Mouse (Mus musculus) T-helper 2 cell (primary cell): ENCODE results near the gene Pxdn.

Source experiments
- in situ Hi-C: fragments of 300-600 bp; cut with MboI, MseI; formaldehyde crosslinking; loops from one replicate; pipeline ENCODE4 v1.15.1; 2025; ENCODE audit warnings: high pct_unique_total_duplicates

The Pxdn gene

DNA sequence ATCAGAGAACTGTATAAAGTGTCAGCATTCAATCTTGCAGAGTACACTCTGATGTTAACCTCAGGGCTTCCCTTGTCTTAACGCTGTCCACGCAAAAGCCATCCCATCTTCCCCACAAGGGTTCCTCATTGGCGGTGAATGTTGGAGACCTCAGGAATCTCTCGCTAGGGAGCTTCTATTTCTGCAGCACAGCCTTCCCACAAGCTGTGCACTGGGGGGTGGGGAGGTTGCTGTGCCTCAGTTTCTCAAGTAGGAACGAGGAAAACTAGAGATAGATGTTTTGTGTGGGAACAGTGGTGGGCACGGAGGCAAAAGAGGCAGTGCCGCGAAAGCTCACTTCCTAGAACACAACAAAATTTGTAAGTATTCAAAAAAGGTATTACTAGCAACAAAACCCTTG lies at the start of gene Pxdn:
Gene Pxdn, plus strand, starts transcription at position 301 of the 400 bp plus-strand sequence.
- in situ Hi-C loops = no loop called here

- in situ Hi-C loops = no loop called here
These were observed 42.7 kb upstream of the Pxdn start for GRCm38 (mm10) chr12:29894669-29895068.

GRCm38 (mm10) chr12:29897533-29898085 lies 39.8 kb upstream of the Pxdn start:
- in situ Hi-C loops = no loop called here

DNA sequence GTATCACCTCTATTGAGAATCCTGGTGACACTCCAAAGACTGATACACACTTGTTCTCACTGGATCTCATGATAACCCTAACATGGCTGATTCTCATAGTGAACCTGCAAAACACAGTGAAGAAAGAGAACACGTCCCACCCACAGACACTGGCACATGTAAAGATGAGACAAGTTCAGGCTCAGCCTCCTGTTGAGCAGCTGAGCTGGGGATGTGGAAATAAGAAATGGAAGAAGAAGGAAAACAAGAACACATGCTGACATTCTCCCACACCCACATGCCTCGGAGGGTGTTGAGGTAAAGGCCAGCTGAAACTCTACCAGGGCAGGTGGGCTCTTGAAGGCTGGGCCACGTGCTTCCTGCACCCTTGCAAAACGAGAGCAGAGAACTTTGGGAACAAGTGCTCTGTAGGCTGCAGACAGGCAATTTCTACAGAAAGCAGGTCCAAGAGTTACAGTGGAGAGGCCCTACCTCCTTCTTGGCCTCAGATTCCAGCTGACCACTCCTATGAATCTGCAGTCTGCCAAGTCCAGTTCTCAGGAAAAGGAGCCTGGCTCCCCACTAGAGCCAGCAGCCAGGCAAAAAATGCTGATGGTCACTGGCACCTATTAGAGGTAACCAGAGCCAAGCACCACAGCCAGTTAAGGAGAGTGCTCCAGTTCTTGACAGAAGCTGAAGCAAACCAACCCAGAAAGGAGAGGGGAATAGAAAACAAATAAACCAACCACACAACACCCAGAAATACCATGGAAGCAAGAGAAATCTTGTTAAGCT lies 33.1 kb upstream of the Pxdn start:
- in situ Hi-C loops = loop anchor here (25.0 kb wide), 1 partner anchor 1317 kb away; the partner anchor contains the start of gene Allc

- in situ Hi-C loops = loop anchor here (25.0 kb wide), 1 partner anchor 1320 kb away; the partner anchor contains the start of gene Allc
These were observed 30.4 kb upstream of the Pxdn start for GRCm38 (mm10) chr12:29907056-29907455.

GRCm38 (mm10) chr12:29916139-29916538 lies 21.3 kb upstream of the Pxdn start:
- in situ Hi-C loops = loop anchor here (25.0 kb wide), 1 partner anchor 1329 kb away; the partner anchor contains the start of gene Allc

DNA sequence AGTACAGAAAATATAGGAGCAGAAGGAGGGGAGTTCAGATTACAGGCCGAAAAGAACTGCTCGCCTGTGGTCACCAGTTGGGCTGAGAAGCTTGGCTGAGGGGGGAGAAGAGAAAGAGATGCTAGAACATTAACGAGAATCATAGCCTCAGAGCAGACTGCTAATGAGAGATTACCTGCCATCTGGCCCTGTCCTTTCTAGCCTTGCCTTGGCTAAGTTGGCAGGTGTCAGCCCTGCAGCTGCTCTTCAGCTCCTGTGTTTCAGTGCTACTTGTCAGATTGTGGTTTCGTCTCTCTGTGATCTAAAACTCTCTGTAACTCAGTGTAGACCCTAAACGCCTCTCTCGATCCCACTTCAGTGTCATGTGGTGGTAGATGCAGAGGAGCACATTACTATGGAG lies 20.6 kb upstream of the Pxdn start:
- in situ Hi-C loops = loop anchor here (25.0 kb wide), 1 partner anchor 1330 kb away; the partner anchor contains the start of gene Allc

DNA sequence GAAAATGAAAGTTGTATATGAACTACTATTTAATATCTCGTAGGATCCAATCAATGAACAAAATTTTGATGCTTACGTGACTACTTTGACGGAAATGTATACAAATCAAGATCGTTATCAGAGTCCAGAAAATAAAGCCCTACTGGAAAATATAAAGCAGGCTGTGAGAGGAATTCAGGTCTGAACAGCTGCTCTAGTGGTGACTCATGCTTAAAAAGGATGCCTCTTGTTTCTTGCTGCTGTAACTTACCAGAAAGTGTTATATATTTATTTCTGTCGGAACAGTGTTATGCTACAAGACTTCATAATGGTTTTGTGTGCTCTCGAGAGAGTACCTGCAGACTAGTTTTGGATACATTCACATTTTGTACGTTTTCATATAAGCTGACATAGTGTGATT lies 17.1 kb upstream of the Pxdn start:
- in situ Hi-C loops = loop anchor here (25.0 kb wide), 1 partner anchor 1333 kb away; the partner anchor contains the start of gene Allc

DNA sequence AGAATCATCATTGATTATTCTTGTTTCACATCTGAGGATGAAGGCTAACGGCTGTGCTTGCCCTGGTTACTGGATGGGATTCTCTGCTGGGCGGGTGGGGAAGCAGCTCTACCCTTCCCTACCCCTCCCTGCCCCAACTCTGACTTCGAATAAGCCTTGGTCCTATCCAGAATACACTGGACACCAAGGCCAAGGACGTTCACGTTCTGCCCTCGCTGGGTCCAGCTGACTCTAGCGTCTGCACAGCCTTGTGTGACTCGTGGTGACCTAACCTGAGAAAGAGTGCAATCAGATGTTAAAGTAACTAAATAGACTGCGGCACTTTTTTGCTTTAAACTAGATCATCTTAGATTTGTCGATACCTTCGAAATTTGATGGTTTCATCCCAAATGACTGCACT lies 15.9 kb upstream of the Pxdn start:
- in situ Hi-C loops = loop anchor here (25.0 kb wide), 1 partner anchor 1334 kb away; the partner anchor contains the start of gene Allc

DNA sequence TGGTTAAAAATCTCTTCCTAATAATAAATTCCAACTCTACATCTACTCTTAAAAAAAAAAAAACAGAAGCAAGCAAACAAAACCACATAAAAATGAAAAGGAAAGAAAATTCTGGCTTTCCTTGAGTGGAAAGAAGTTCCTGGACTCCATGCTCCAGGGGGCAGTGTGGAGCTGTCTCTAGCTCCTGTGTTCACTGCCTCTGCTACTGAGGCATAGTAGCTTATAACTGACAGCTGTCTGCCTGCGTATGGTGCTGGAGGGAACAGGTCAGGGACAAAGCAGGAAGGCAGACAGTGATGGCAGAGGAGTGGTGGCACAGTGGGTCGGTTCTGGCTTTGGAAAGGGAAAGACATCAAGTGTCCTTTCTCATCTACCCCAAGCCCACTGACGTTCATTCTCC lies 10.5 kb upstream of the Pxdn start:
- in situ Hi-C loops = no loop called here

GRCm38 (mm10) chr12:29930591-29930990 lies 6.8 kb upstream of the Pxdn start:
- in situ Hi-C loops = no loop called here

DNA sequence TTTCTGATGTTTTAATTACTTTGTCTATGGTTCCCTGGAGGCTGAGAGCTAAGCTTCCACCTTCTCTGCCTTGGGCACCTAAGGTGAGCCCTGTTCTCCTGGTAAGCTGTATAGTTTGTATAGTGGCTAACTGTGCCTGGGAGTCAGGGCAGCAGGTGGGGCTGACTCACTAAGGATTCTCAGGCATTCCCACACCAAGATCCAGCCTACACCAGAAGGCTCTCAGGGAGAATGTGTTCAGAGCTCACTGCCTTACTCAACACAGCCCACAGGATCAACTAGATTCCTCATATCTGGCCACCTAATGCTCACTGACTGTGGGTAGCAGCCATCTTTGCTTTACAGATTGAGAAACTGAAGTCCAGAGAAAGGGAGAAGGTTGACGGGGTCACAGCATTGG lies 4.5 kb upstream of the Pxdn start:
- in situ Hi-C loops = no loop called here

- in situ Hi-C loops = no loop called here
These were observed 3.9 kb upstream of the Pxdn start for GRCm38 (mm10) chr12:29933501-29933900.

GRCm38 (mm10) chr12:29934120-29934581 lies 3.3 kb upstream of the Pxdn start:
- in situ Hi-C loops = no loop called here

DNA sequence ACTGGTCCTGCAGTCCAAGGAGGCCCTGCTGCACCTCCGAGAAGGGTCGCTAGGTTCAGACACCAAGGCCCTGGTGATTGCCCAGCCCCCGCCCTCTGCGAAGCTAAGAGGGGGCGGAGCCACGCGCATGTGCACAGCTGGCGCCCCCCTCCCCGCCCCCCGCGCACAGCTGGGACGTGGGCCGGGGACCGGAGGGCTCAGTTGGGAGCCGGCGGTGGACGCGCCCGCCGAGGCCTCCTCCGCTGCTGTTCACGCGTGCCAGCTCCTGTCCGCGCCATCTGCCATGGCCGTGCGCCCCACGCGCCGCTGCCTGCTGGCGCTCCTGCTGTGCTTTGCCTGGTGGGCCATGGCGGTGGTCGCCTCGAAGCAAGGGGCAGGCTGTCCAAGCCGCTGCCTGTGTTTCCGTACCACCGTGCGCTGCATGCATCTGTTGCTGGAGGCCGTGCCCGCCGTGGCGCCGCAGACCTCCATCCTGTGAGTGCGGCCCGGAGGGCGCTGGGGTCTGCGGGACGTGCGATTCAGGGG lies 505 bp downstream of the Pxdn start:
- in situ Hi-C loops = no loop called here

- in situ Hi-C loops = no loop called here
These were observed 1.1 kb downstream of the Pxdn start for GRCm38 (mm10) chr12:29938376-29939041.

- in situ Hi-C loops = no loop called here
These were observed 1.9 kb downstream of the Pxdn start for GRCm38 (mm10) chr12:29939261-29939671.

DNA sequence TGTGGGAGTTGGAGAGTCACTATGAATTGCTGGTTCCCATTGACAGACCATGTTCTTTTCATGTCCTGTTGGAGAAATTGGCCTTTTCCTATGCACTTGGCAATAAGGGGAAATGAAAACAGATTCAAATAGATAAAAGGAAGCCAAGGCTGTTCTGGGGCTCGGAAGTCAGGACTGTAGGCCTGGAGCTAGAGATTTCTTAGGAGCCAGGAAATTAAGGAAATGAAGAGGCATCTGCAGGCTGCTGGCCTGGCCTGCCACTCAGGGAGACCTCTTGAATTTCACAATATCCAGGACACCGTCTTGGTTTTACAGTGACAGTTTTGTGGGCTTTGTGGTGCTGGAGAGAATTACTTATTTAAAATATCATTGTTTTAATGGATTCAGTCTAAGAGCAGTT lies 5.0 kb downstream of the Pxdn start:
- in situ Hi-C loops = no loop called here

DNA sequence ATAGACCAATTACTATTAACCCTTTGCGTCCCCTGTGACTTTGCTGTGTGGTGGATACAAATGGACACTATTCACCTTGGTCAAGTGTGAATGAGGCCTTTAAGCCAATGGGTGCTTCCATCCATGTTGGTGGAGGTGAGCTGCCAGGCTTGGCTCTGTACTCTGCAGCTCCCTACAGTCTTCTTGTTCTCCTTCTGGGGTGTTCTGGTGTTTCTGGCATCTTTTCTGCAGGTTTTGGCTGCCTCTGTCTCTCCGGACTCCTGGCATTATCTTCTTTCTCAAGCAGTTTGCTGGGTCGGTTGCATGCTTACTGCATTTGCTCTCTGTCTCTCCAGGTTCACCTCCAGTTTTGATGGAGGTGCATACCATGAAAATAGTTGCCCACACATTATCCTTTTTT lies 7.2 kb downstream of the Pxdn start:
- in situ Hi-C loops = no loop called here

GRCm38 (mm10) chr12:29945182-29945743 lies 7.9 kb downstream of the Pxdn start:
- in situ Hi-C loops = no loop called here

GRCm38 (mm10) chr12:29951043-29951442 lies 13.6 kb downstream of the Pxdn start:
- in situ Hi-C loops = no loop called here

DNA sequence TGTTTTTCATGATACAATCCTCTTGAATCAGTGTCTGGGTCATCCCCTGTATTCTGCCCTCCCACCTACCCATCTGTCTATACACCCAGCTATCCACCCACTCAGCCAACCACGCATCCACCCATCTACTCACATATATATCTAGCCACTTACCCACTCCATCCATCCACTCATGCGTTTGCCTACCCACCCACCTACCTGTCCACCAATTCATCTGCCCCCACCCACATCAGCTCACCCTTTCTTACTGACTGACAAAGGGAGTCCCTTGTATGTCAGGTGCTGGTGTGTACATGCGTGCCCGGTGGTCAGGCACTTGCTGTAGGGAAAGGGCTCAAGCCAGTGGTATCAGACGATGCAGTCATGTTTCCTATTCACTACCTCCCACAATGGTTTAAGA lies 14.1 kb downstream of the Pxdn start:
- in situ Hi-C loops = no loop called here
